Mouse (Mus musculus) liver, adult 2 months (tissue): Measurements from ENCODE around the gene Cic. TPM values are rescaled to one million over a fixed set of nuclear protein-coding genes. Genes with fewer than 3 reads are reported as not detected.

ENCODE experiments used
- DNase-seq: peaks from one replicate; pipeline ENCODE4 v3.0.0-alpha.2; 2011; ENCODE audit warnings: low read depth, low spot score; ENCODE audit errors: extremely low read depth
- H3K27ac ChIP-seq: fragments of 200-500 bp; replicated peaks from 2 replicates; pipeline ENCODE4 v1.5.1; 2012; ENCODE audit warnings: low read depth, mild to moderate bottlenecking, control low read depth, inconsistent platforms, low read length; ENCODE audit not compliant: insufficient read depth
- H3K27me3 ChIP-seq: fragments of 200-500 bp; 2 replicates; pipeline ENCODE4 v1.6.1; 2012; ENCODE audit warnings: mild to moderate bottlenecking, moderate library complexity, low read length, inconsistent platforms; ENCODE audit not compliant: control insufficient read depth, insufficient read depth
- H3K36me3 ChIP-seq: fragments of 200-500 bp; 2 replicates; pipeline ENCODE4 v1.6.1; 2012; ENCODE audit warnings: low read length, inconsistent platforms; ENCODE audit not compliant: control insufficient read depth, insufficient read depth
- H3K4me1 ChIP-seq: fragments of 200-500 bp; 2 replicates; pipeline ENCODE4 v1.6.1; 2011; ENCODE audit warnings: low read length; ENCODE audit not compliant: control insufficient read depth, insufficient read depth
- H3K4me3 ChIP-seq: fragments of 200-500 bp; 2 replicates; pipeline ENCODE4 v1.5.1; 2011; ENCODE audit warnings: low read depth, mild to moderate bottlenecking, control low read depth, low read length, moderate library complexity; ENCODE audit not compliant: insufficient read depth
- H3K79me2 ChIP-seq: fragments of 200-500 bp; 2 replicates; pipeline ENCODE4 v1.6.1; 2012; ENCODE audit warnings: inconsistent platforms, mild to moderate bottlenecking, low read length, moderate library complexity; ENCODE audit not compliant: control insufficient read depth, insufficient read depth
- H3K9ac ChIP-seq: fragments of 200-500 bp; 2 replicates; pipeline ENCODE4 v1.6.1; 2012; ENCODE audit warnings: low read depth, mild to moderate bottlenecking, control low read depth, inconsistent platforms, low read length
- CTCF ChIP-seq: fragments of 200-500 bp; IDR thresholded peaks from 2 replicates; pipeline ENCODE4 v1.5.1; 2011; ENCODE audit warnings: low read depth, low read length, control low read depth
- POLR2A ChIP-seq: fragments of 200-500 bp; IDR thresholded peaks from 2 replicates; pipeline ENCODE4 v1.6.1; 2011; ENCODE audit warnings: low read length, control low read depth; ENCODE audit not compliant: insufficient read depth; ENCODE audit errors: extremely low read depth
- WGBS: fragments of 180-500 bp; shearing (Covaris S2); methylation state at CpG from one replicate; pipeline ENCODE4 v1.1.7; 2018; 5-methylcytosine and 5-hydroxymethylcytosine counted together
- polyA plus RNA-seq: library from polyadenylated mRNA; depleted of rRNA; stranded (reverse); fragments of >200 nt; gene quantifications from 2 replicates; pipeline ENCODE4 v1.2.3, GENCODE M21; 2012
- total RNA-seq: library from RNA; depleted of rRNA; stranded (reverse); fragments of >200 nt; gene quantifications from 2 replicates; pipeline ENCODE4 v1.2.3, GENCODE M21; 2014

The Cic gene
- total and polyA plus RNA-seq, 2 experiments: 5.3 to 23.3 TPM

GRCm38 (mm10) chr7:25266180-25266962, 1.1 kb upstream of the Cic start:
- no peaks in the 10 kb centered on the region for H3K27me3 ChIP-seq
- H3K4me3 ChIP-seq: no peak overlapping the region
- no peak for DNase-seq
- H3K9ac ChIP-seq: no peak overlapping the region
- peaks cover 19% of the 10 kb centered on the region for H3K79me2 ChIP-seq
- no peak overlapping the region for H3K27ac ChIP-seq
- WGBS: 81% methylated on average over 8 of the region's 8 CpGs
- TF ChIP-seq CTCF: no peak
- no peak for TF ChIP-seq POLR2A
- H3K36me3 ChIP-seq: no peaks in the 10 kb centered on the region
- H3K4me1 ChIP-seq: peaks cover 11% of the 10 kb centered on the region

DNA sequence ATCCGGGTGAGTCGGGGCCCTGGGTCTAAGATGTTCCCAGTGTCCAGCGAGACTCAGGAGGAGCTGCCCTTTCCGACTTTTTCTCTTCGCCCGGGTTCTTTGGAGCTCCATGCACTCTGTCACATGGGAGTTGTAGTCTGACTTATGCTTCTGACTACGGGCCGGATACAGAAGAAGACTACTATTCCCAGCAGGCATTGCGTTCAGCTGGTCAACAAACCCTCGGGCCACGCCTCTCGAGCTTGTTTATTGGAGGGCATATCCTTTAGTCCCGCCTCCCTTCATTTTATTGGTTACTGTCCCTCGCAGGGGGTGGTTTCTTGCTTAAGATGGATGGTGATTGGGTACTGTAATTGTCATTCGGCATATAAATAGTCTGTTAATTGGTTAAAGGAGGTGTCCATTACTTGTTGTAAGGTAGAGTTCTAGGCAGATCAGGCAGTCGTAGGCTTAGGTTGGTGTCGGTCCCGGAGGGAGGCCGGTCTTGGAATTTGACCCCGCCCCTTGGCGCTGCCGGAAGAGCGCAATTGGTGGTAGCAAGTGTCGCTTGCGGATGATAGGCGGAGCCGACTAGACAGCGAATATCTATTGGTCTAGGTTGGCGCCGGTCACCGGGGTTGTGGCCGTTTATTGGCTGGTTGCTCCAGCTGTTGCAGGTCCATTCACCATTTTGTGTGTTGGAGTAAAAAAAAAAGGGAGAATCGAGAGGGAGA, 403 bp downstream of the Cic start:
- no peak for TF ChIP-seq CTCF
- TF ChIP-seq POLR2A: no peak
- Histone ChIP-seq H3K4me3 (peak overlapping the region; percentile 73), H3K9ac (peak overlapping the region; percentile 84), H3K27ac (peak overlapping the region; percentile 96), H3K4me1 (peaks cover 11% of the 10 kb centered on the region), H3K27me3 (no peaks in the 10 kb centered on the region), H3K36me3 (no peaks in the 10 kb centered on the region), H3K79me2 (peaks cover 31% of the 10 kb centered on the region)
- WGBS: under 1% methylated on average over 33 of the region's 33 CpGs
- peak; percentile 100 for DNase-seq

GRCm38 (mm10) chr7:25268588-25268987, 1.1 kb downstream of the Cic start:
- peaks cover 36% of the 10 kb centered on the region for H3K79me2 ChIP-seq
- no peaks in the 10 kb centered on the region for H3K36me3 ChIP-seq
- peaks cover 11% of the 10 kb centered on the region for H3K4me1 ChIP-seq
- TF ChIP-seq POLR2A (no peak), CTCF (no peak)
- H3K4me3 ChIP-seq: peak overlapping the region; percentile 73
- peak overlapping the region; percentile 83 for H3K9ac ChIP-seq
- under 1% methylated on average over 7 of the region's 7 CpGs for WGBS
- no peak for DNase-seq
- no peaks in the 10 kb centered on the region for H3K27me3 ChIP-seq
- peak overlapping the region; percentile 57 for H3K27ac ChIP-seq

DNA sequence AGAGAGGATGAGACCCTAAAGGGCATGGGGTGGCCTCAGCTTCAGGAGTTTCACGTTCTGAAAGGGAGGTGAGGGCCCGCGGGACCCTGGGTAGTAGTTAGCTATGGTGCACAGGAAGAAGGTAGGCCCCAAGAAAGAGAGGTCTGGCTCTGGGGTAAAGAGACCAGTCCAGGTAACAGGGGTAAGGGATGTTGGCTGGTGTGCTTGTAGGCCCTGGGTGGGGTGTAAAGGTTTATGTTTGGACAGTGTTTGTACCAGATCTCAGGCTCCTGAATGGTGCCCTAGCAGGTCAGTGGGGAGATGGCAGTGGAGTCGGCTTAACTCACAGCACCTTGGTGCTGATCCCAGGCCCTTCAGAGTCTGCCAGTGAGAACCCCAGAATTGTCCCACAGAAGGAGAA, 1.5 kb downstream of the Cic start:
- Histone ChIP-seq H3K4me1 (peaks cover 11% of the 10 kb centered on the region), H3K27ac (peak overlapping the region; percentile 11; the same call in 1 of the 2 replicates), H3K36me3 (no peaks in the 10 kb centered on the region), H3K4me3 (peak overlapping the region; percentile 73; the same call in 1 of the 2 replicates), H3K27me3 (no peaks in the 10 kb centered on the region), H3K9ac (peak overlapping the region; percentile 83), H3K79me2 (peaks cover 36% of the 10 kb centered on the region)
- peak; percentile 19 for DNase-seq
- 18% methylated on average over 4 of the region's 4 CpGs for WGBS
- TF ChIP-seq CTCF (no peak), POLR2A (no peak)

DNA sequence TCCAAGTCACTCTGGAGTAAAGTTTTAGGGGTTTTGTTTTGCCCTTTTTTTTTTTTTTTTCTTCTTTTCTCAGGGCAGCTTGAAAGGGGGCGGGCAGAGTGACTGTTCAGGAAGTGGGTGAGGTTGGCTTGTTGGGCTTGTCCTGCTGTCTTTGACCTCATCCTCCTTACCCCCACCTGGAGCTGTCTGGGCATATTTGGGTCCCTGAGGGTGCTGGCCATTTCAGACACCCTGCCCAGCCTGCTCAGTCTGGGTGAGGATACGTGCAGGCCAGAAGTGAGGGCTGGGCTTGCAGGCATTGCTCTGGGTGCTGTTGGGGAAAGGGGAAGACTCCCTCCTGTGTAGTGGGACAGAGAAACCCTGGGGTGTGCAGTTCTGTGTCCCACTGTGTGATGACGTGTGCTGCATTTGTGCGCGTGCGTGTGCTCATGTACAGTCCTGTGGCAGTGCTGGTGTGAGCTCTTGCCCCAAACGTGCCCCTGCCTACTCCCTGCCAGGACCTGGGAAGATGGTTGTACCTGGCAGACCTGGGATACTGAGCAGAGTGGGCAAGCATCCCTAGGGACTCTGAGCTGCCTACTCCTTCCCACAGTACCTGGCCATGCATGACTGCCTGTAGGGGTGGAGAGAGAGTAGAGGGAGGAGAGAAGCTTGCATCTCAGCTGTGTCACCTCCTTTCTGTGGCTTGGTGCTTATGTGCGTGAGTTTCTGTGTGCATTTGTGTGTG, 2.2 kb downstream of the Cic start:
- TF ChIP-seq CTCF (no peak), POLR2A (no peak)
- WGBS: 72% methylated on average over 8 of the region's 8 CpGs
- no peaks in the 10 kb centered on the region for H3K36me3 ChIP-seq
- H3K27me3 ChIP-seq: no peaks in the 10 kb centered on the region
- no peak overlapping the region for H3K9ac ChIP-seq
- no peak overlapping the region; the same call in 1 of the 2 replicates for H3K4me3 ChIP-seq
- no peak for DNase-seq
- peaks cover 36% of the 10 kb centered on the region for H3K79me2 ChIP-seq
- peaks cover 8% of the 10 kb centered on the region for H3K4me1 ChIP-seq
- no peak overlapping the region for H3K27ac ChIP-seq
